Mouse (Mus musculus) heart, adult 2 months (tissue): ENCODE results near the gene Tor1a. TPM values are rescaled to one million over a fixed set of nuclear protein-coding genes. Genes with fewer than 3 reads are reported as not detected.

Source experiments
- DNase-seq, 2 experiments: peaks; one replicate each; pipeline ENCODE4 v3.0.0; 2021
- H3K27ac ChIP-seq: fragments of 200-600 bp; 2 replicates; pipeline ENCODE4 v1.8.1; 2022
- H3K27me3 ChIP-seq: fragments of 200-500 bp; 2 replicates; pipeline ENCODE4 v1.6.1; 2012; ENCODE audit warnings: mild to moderate bottlenecking, low read length, inconsistent platforms, mixed read lengths; ENCODE audit not compliant: control insufficient read depth, insufficient read depth
- H3K36me3 ChIP-seq: fragments of 200-500 bp; 2 replicates; pipeline ENCODE4 v1.6.1; 2012; ENCODE audit warnings: low read length, inconsistent platforms; ENCODE audit not compliant: control insufficient read depth, insufficient read depth
- H3K4me1 ChIP-seq: fragments of 200-500 bp; 2 replicates; pipeline ENCODE4 v1.6.1; 2011; ENCODE audit warnings: low read length; ENCODE audit not compliant: control insufficient read depth, insufficient read depth
- H3K4me3 ChIP-seq: fragments of 200-600 bp; 2 replicates; pipeline ENCODE4 v1.8.1; 2022
- H3K79me2 ChIP-seq: fragments of 200-500 bp; replicated peaks from 2 replicates; pipeline ENCODE4 v1.6.1; 2012; ENCODE audit warnings: mild to moderate bottlenecking, inconsistent platforms, low read length, moderate library complexity, mixed read lengths; ENCODE audit not compliant: control insufficient read depth, insufficient read depth
- H3K9ac ChIP-seq: fragments of 200-500 bp; 2 replicates; pipeline ENCODE4 v1.6.1; 2012; ENCODE audit warnings: low read depth, mild to moderate bottlenecking, control low read depth, inconsistent platforms, low read length, mixed read lengths
- CTCF ChIP-seq: fragments of 200-600 bp; IDR thresholded peaks from 2 replicates; pipeline ENCODE4 v1.8.1; 2022; ENCODE audit warnings: antibody characterized with exemption, mild to moderate bottlenecking, moderate library complexity
- EP300 ChIP-seq: fragments of 200-500 bp; IDR thresholded peaks from 2 replicates; pipeline ENCODE4 v1.6.1; 2011; ENCODE audit warnings: low read depth, low read length, control low read depth; ENCODE audit not compliant: insufficient read depth
- POLR2A ChIP-seq: fragments of 200-500 bp; IDR thresholded peaks from 2 replicates; pipeline ENCODE4 v1.6.1; 2011; ENCODE audit warnings: mild to moderate bottlenecking, low read depth, low read length, control low read depth; ENCODE audit not compliant: insufficient read depth
- WGBS: fragments of 180-500 bp; shearing (Covaris S2); methylation state at CpG from one replicate; pipeline ENCODE4 v1.1.7; 2018; 5-methylcytosine and 5-hydroxymethylcytosine counted together
- intact Hi-C: fragments of 180-260 bp; cut with DNase I; formaldehyde crosslinking; loops from one replicate; pipeline ENCODE4 v1.15.1; 2025
- polyA plus RNA-seq: library from polyadenylated mRNA; depleted of rRNA; stranded (reverse); fragments of >200 nt; gene quantifications from 2 replicates; pipeline ENCODE4 v1.2.3, GENCODE M21; 2012; rRNA removed
- total RNA-seq, 2 experiments: library from RNA; stranded (reverse); gene quantifications; 2 replicates each; pipeline ENCODE4 v1.2.3; 2021

Gene Tor1a
- total and polyA plus RNA-seq, 3 experiments: 9.6 to 11.3 (median 10.4) TPM

DNA sequence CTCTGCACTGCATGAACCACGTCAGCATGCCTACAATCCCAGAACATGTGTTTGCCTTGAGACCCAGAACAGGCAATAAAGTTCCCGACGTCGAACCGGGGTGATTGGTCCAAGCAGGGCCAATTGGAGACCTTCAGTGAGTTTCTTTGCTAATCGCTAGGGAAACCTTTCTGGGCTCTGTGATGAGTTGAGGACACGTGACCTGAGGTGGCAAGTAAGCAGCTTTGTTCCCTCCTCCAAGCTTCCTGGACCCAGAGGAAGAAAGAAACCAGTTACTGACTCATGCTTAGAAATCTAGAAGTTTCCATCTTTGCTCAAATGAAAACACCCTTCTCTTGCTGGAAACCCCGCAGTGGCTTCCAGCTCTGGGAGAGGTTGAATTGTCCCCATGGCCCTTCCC, 54.7 kb downstream of the Tor1a start:
- Histone ChIP-seq H3K27me3 (no peaks in the 10 kb centered on the region), H3K9ac (no peak overlapping the region), H3K79me2 (no peaks in the 10 kb centered on the region), H3K27ac (peak overlapping the region; percentile 23; the same call in 1 of the 2 replicates), H3K4me3 (no peak overlapping the region), H3K36me3 (no peaks in the 10 kb centered on the region), H3K4me1 (peaks cover 9% of the 10 kb centered on the region)
- intact Hi-C loops: no loop called here
- no peak for DNase-seq
- TF ChIP-seq CTCF (no peak), POLR2A (no peak), EP300 (no peak)
- 83% methylated on average over 8 of the region's 8 CpGs for WGBS

DNA sequence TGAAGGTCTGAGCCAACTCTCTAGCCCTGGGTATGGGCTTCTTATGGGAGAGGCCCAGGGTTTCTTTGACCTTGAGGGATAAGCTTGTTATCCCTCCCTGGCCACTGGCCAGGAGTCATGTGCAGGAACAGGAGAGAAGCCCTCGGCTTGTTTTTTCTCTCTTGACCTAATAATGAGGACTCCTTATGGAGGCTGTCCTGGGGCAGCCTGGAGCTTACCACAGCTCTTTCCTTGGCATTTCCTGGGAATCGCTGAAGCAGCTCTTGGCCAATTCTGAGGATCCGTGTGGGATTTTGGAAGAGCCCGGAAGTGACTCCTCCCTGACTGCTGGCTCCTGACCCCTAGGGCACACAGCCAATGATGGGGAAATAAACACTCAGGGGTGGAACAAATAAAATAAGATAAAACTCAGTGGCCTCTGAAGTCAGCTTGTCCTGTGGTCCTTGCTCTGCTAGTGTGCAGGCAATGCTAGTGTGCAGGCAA, 55.4 kb downstream of the Tor1a start:
- intact Hi-C loops: no loop called here
- peak overlapping the region; percentile 26 for H3K27ac ChIP-seq

More for the DNA sequence above, 55.4 kb downstream of the Tor1a start:
- H3K4me3 ChIP-seq: no peak overlapping the region
- H3K9ac ChIP-seq: no peak overlapping the region
- H3K36me3 ChIP-seq: no peaks in the 10 kb centered on the region
- H3K79me2 ChIP-seq: no peaks in the 10 kb centered on the region
- TF ChIP-seq EP300 (no peak), CTCF (no peak), POLR2A (no peak)
- 13% methylated on average over 4 of the region's 4 CpGs for whole genome bisulfite sequencing
- H3K27me3 ChIP-seq: no peaks in the 10 kb centered on the region
- H3K4me1 ChIP-seq: peaks cover 9% of the 10 kb centered on the region
- DNase-seq: peak; percentile 77 to 84

Other genes starting within 250 kb of the Tor1a start
- gene 1700001O22Rik, start 164.3 kb downstream of the Tor1a start, total RNA-seq: 1 to 10 TPM in 1 of 2 experiments, under 1 TPM in 1; 0.52 to 1.3 TPM
- gene 1700001O22Rik, start 164.3 kb downstream of the Tor1a start, polyA plus RNA-seq: 0.73 and 1.1 TPM in 2 replicates
- 10 to 100 TPM; 22.0 to 27.3 TPM for gene Ntmt1, start 160.1 kb downstream of the Tor1a start, total RNA-seq
- 27.4 and 30.2 TPM in 2 replicates for gene Ntmt1, start 160.1 kb downstream of the Tor1a start, polyA plus RNA-seq
- gene Asb6, start 137.6 kb downstream of the Tor1a start, total RNA-seq: 1 to 10 TPM; 7.8 to 8.1 TPM
- gene Asb6, start 137.6 kb downstream of the Tor1a start, polyA plus RNA-seq: 12.8 and 13.6 TPM in 2 replicates
- under 1 TPM; 0.75 to 0.84 TPM for gene Prrx2, start 133.0 kb downstream of the Tor1a start, total RNA-seq
- gene Prrx2, start 133.0 kb downstream of the Tor1a start, polyA plus RNA-seq: 1.6 and 2.4 TPM in 2 replicates
- 1 to 10 TPM; 2.5 to 2.8 TPM for gene Ptges, start 38.1 kb downstream of the Tor1a start, total RNA-seq
- 4.8 and 6.6 TPM in 2 replicates for gene Ptges, start 38.1 kb downstream of the Tor1a start, polyA plus RNA-seq
- 10 to 100 TPM; 23.9 to 26.4 TPM for gene Tor1b, start 15.0 kb downstream of the Tor1a start, total RNA-seq
- 17.1 and 28.6 TPM in 2 replicates for gene Tor1b, start 15.0 kb downstream of the Tor1a start, polyA plus RNA-seq
- gene BC005624, start 14.3 kb upstream of the Tor1a start, total RNA-seq: 10 to 100 TPM; 20.6 to 21.7 TPM
- 14.7 and 25.0 TPM in 2 replicates for gene BC005624, start 14.3 kb upstream of the Tor1a start, polyA plus RNA-seq
- 10 to 100 TPM; 50.8 to 55.0 TPM for gene Usp20, start 14.3 kb upstream of the Tor1a start, total RNA-seq
- 43.9 and 51.7 TPM in 2 replicates for gene Usp20, start 14.3 kb upstream of the Tor1a start, polyA plus RNA-seq
- gene Fnbp1, start 174.1 kb upstream of the Tor1a start, total RNA-seq: 10 to 100 TPM; 49.0 to 53.6 TPM
- 40.3 and 46.1 TPM in 2 replicates for gene Fnbp1, start 174.1 kb upstream of the Tor1a start, polyA plus RNA-seq
- 10 to 100 TPM; 29.0 to 30.9 TPM for gene Gpr107, start 184.4 kb upstream of the Tor1a start, total RNA-seq
- 16.0 and 32.3 TPM in 2 replicates for gene Gpr107, start 184.4 kb upstream of the Tor1a start, polyA plus RNA-seq